Mouse (Mus musculus) C2C12 (cell line): ENCODE results near the gene Pigr.

Source experiments
- CTCF ChIP-seq: IDR thresholded peaks from one replicate; pipeline ENCODE4 v1.5.1; 2011; ENCODE audit not compliant: control insufficient read depth, insufficient read depth, insufficient read length
- MYOG ChIP-seq: IDR thresholded peaks from one replicate; pipeline ENCODE4 v1.6.1; 2011; ENCODE audit not compliant: control insufficient read depth, insufficient read length; ENCODE audit errors: extremely low read depth

- TF ChIP-seq CTCF: no peak
- no peak for TF ChIP-seq MYOG
These were observed 29.2 kb downstream of the Pigr start for GRCm38 (mm10) chr1:130855723-130856122.
